Mouse (Mus musculus) ovary, postnatal 36 days (tissue): ENCODE measurements at regions not wholly inside any gene's neighbourhood (a gene's known extent, or its start where the extent isn't known, plus 50 kb on each side); places are given as distances from the start of the nearest gene placed in this dataset.
A peak's percentile ranks its signal among the peaks of the same experiment; 100 is the strongest.

ENCODE experiments used
- DNase-seq: peaks from one replicate; pipeline ENCODE4 v3.0.0; 2022; ENCODE audit warnings: low spot score, mixed read lengths

- DNase-seq, result no peak
Observed at GRCm38 (mm10) chr12:112335641-112336040, 153.6 kb upstream of the A530016L24Rik start.

DNA sequence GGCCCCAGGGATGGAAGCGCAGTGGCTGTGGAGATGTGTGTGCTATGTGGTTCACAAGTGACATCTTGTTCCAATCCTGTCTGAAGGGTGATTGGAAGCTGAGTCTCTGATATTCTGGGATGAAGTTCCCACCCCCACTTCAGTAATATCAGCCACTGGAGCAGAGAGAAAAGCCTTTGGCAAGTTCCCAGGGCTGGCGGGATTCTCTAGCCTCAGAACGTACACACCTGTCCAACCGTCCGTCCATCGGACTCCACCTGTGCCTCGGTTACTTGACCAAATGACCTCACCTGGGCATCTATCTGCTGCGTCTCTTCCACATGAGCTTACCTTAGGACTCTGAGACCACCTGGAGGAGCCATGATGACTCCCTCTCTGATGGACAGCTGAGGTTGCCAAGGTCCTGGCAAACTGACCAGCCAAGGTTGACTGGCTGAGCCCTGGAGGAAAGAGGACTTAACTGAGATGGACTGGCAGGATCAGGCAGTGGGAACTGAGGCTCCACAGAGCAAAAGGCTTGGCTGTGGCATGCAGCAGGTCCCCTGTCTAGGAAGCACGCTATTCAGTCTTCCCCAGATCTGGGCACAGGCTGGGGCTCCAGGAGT is 152.5 kb upstream of the A530016L24Rik start:
- no peak for DNase-seq

- DNase-seq, result no peak
Observed at GRCm38 (mm10) chr12:112337443-112337842, 151.8 kb upstream of the A530016L24Rik start.

DNA sequence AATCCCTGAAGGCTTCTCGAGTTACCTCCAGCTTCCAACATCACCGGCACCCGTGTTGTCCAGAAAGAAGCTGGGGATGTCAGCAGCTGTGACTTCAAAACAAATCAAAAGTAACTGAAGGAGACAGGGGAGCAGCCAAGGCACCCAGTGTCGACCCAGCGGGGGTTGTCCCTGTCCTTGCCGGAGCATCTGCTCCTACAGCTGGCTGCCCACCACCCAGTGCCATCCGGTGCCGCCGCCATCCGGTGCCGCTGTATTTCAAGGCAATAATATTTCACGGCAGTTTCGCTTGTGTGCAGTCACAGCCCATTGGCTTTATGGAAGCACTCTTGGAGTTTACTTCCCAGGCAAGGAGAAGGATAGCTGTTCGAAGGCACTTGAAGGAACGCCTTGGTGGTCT is 150.3 kb upstream of the A530016L24Rik start:
- DNase-seq, result no peak

GRCm38 (mm10) chr12:112339481-112340179 is 149.6 kb upstream of the A530016L24Rik start:
- DNase-seq, result peak; percentile 43

DNA sequence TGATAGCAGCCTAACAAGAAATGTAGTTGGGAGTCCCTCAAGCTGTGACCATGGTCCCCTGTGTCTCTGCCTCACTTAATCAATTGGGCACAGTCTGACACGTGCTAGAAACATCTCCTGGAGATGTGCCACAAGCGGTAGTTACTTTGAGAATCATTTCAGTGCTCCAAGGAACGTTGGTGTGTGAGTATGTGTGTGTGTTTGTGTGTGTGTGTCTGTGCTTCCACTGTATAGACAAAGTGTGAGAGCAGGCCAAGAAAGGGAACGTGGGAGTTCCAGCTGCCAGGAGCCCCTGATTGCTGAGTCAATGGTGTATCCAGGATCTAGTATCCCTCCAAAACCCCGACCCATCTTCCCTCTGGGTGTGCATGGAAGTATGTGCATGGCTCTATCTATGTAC is 149.0 kb upstream of the A530016L24Rik start:
- DNase-seq, result no peak

DNA sequence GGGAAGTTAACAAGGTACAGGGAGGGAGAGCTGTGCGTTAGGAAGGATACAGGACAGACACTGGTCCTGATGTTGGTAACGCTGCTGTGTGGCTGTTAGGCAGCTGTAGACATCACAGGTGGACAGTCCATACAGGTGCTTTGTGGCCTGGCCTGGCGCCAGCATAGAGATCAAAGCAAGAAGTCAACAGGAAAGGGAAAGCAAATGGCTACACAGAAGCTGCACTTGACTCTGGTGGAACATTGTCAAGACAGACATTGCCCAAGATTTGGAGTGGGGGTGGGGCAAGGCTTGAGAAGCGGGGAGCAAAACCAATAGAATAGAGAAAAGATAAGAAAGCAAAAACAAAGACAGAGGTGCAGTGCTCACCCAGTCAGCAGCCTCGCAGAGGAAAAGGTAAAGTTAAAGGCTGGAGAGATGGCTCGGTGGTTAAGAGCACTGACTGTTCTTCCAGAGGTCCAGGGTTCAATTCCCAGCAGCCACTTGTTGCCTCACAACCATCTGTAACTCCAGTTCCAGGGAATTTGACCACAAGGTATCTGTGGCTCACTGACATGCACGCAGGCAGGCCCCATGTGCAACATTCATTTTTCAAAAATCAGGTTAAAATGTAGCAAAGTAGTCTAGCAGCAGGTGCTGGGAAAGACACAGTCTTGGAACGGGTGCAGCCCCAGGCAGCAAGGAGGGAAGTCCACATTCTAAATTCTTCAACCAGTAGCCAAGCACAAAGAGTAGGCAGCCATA is 147.3 kb upstream of the A530016L24Rik start:
- DNase-seq, result no peak

GRCm38 (mm10) chr12:112343064-112343463 is 146.2 kb upstream of the A530016L24Rik start:
- no peak for DNase-seq

GRCm38 (mm10) chr12:112344285-112344684 is 145.0 kb upstream of the A530016L24Rik start:
- DNase-seq, result no peak

GRCm38 (mm10) chr12:112345797-112346196 is 143.5 kb upstream of the A530016L24Rik start:
- no peak for DNase-seq

- no peak for DNase-seq
Observed at GRCm38 (mm10) chr12:112348116-112348515, 141.1 kb upstream of the A530016L24Rik start.

- no peak for DNase-seq
Observed at GRCm38 (mm10) chr12:112349676-112350318, 139.5 kb upstream of the A530016L24Rik start.

DNA sequence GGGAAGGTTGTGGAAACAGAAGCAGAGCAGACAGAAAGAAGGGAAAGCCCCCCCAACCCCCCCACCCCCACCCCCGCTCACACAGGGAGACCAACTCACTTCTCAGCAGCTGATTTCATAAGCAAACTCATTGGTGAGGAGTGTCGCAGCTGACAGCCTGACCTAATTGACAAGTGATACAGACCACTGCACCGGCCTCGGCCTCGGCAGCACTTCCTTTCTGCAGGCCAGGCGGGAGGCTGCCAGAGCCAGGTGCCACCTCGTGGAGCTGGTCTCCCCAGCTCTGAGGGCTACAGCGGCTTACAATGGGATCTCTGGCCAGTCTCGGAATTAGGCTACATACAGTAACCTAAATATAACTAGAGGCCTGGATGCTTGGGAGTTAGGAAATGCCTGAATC is 138.5 kb upstream of the A530016L24Rik start:
- DNase-seq, result no peak

DNA sequence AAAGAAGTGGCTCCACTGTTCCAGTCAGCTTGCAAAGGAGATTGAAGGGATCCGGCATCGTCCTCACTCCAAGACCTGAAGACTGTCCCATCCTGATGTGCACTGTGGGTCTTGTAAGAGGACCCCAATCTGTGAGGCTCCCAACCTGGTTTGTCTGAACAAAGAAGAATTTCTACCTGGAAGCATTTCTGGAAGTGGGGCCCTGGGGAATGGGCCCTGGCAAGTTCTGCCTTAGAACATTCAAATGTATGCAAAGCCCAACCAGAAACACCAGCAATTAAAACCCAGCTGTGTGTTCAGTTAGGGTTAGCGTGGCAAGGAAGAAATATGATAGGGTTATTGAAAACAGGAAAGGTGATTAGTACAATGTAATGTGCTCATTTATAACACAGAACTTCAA is 125.9 kb upstream of the A530016L24Rik start:
- no peak for DNase-seq

DNA sequence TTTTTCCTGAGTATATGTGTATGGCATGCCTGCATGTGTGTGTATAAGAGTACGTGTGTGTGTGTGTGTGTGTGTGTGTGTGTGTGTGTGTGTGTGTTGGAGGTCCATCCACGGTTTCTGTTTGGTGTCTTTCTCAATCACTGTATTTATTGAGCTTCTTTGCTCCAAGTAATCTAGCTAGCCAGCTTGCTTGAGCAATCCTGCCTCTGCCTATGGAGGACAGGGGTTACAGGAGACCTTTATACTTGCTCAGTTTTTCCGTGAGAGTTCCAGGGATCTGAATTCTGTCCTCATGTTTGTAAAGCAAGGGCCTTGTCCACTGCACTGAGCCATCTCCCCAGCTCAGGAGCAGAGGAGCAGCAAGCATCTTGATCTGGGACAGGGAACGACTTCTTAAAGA is 122.0 kb upstream of the A530016L24Rik start:
- DNase-seq, result no peak

DNA sequence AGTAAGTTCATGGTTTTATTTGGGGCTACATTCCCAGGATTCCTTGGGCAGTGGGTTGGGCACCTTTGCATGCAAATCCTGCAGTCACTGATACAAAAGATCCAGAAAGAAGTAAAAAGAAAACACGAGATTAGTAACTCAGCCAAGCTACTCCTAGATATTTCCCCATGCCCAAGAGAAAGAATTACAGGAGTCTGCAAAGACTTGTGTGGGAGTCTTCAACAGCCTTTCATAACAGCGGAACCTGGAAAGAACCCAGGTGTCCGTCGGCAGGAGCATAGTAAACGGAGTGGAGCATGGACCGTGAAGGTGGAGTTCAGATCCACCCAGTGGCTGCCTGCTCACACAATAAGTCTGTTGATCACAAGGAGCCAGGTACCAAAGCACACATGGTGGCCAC is 121.1 kb upstream of the A530016L24Rik start:
- DNase-seq, result no peak

DNA sequence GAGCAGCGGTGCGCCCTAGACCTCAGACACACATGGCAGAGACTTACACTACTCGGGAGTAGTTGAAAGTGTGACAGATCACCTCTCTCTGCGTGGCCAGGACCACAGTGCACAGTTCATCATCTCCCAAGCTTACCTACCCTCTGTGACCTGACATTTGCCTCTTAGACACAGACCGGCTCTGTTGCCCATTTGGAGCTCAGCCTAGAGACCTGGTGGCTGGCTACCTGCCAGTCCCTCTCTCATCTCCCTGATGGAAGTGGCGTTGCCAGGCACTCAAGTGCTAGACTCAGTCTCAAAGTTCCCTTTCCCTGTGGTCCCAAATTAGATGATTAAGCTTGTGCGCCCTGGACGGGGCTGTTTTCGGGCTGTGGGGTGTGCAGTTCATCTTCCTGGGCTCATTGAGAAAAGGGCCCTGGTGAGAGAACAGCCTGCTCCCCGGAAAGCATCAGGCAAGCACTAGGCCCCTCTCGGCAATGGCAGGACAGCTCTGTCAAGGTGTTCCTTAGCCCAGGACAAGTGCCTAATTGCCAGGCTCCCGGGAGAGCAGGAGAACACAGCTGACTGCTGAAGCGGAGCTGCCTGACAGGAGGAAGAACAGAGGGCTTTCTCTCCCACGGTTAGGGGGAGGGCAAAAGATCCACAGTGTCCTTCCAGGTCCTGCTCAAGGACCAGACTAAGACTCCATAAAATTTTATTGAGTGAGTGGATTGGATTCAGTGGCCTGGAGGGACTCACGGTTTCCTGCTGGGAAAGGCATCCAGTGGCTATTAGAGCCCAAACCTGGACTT is 119.5 kb upstream of the A530016L24Rik start:
- no peak for DNase-seq

GRCm38 (mm10) chr12:112372234-112373050 is 116.8 kb upstream of the A530016L24Rik start:
- DNase-seq, result no peak

- no peak for DNase-seq
Observed at GRCm38 (mm10) chr12:112373966-112374365, 115.3 kb upstream of the A530016L24Rik start.

DNA sequence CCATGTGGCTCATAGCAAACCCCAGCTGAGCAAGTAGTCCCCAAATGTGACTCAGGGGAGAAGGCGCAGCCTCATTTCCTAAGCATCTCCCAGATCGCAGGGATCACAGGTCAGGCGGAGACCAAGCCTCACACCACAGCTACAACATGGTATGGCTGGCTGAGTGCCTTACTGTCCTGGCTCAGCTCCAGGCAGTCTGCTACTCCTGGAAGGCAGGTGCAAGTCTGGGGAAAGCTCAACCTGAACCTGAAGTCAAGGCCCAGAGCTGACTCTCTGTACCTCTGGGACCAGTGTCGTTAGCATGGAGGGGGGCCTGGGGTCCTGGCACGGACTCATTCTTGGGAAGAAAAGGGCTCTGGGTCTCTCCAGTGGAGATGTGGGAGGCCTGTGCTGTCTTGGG is 113.0 kb upstream of the A530016L24Rik start:
- no peak for DNase-seq

- DNase-seq, result no peak
Observed at GRCm38 (mm10) chr12:112376701-112377100, 112.5 kb upstream of the A530016L24Rik start.
